Mouse (Mus musculus) embryonic facial prominence, embryonic 12.5 days (tissue): ENCODE results near the gene Fgf14. TPM values are rescaled to one million over a fixed set of nuclear protein-coding genes. Genes with fewer than 3 reads are reported as not detected.

ENCODE experiments used
- ATAC-seq: fragments of 200-750 bp; cut with Nextera tagmentation; 2 replicates; pipeline ENCODE4 v1.8.0; 2017; ENCODE audit not compliant: insufficient number of reproducible peaks, insufficient read depth, low FRiP score, low TSS enrichment
- H3K27ac ChIP-seq: fragments of 300-500 bp; sonication (generic); 2 replicates; pipeline ENCODE4 v1.5.1; 2016; ENCODE audit warnings: mild to moderate bottlenecking
- H3K27me3 ChIP-seq: fragments of 300-500 bp; sonication (generic); 2 replicates; pipeline ENCODE4 v1.6.1; 2016; ENCODE audit warnings: mild to moderate bottlenecking, moderate library complexity
- H3K36me3 ChIP-seq: fragments of 300-500 bp; sonication (generic); 2 replicates; pipeline ENCODE4 v1.6.1; 2016; ENCODE audit warnings: mild to moderate bottlenecking
- H3K4me1 ChIP-seq: fragments of 300-500 bp; sonication (generic); 2 replicates; pipeline ENCODE4 v1.6.1; 2016
- H3K4me2 ChIP-seq: fragments of 300-500 bp; sonication (generic); replicated peaks from 2 replicates; pipeline ENCODE4 v1.6.1; 2016; ENCODE audit warnings: mild to moderate bottlenecking, moderate library complexity
- H3K4me3 ChIP-seq: fragments of 300-500 bp; sonication (generic); 2 replicates; pipeline ENCODE4 v1.5.1; 2016; ENCODE audit warnings: mild to moderate bottlenecking
- H3K9ac ChIP-seq: fragments of 300-500 bp; sonication (generic); 2 replicates; pipeline ENCODE4 v1.6.1; 2016; ENCODE audit warnings: mild to moderate bottlenecking, moderate library complexity
- H3K9me3 ChIP-seq: fragments of 300-500 bp; sonication (generic); 2 replicates; pipeline ENCODE4 v1.6.1; 2016; ENCODE audit warnings: mild to moderate bottlenecking, moderate library complexity
- WGBS: fragments of 180-500 bp; shearing (Covaris S2); methylation state at CpG from one replicate; pipeline ENCODE4 v1.1.7; 2016; 5-methylcytosine and 5-hydroxymethylcytosine counted together
- polyA plus RNA-seq: library from polyadenylated mRNA; unstranded; fragments of >200 nt; fragmentation: Nextera tagmentation; extraction: Ambion mirVana; gene quantifications from 2 replicates; pipeline ENCODE4 v1.2.1, GENCODE M21; 2016

Gene Fgf14
- polyA plus RNA-seq, 1 experiment from 2014 or later = 2.0 TPM

GRCm38 (mm10) chr14:124266977-124267376 is 409.9 kb downstream of the Fgf14 start:
- no peak for ATAC-seq
- Histone ChIP-seq H3K9me3 (no peaks in the 10 kb centered on the region), H3K27me3 (no peaks in the 10 kb centered on the region)

GRCm38 (mm10) chr14:124264541-124265059 is 412.3 kb downstream of the Fgf14 start:
- Histone ChIP-seq H3K36me3 (no peaks in the 10 kb centered on the region), H3K27me3 (no peaks in the 10 kb centered on the region), H3K27ac (no peak overlapping the region), H3K4me3 (no peak overlapping the region), H3K9me3 (no peaks in the 10 kb centered on the region), H3K4me2 (no peak overlapping the region), H3K4me1 (no peaks in the 10 kb centered on the region), H3K9ac (no peak overlapping the region)
- 31% methylated on average over 2 of the region's 2 CpGs for WGBS
- ATAC-seq = 0 out of 2 replicates have a peak, but pooled peaks have one; percentile 22

More at GRCm38 (mm10) chr14:124266977-124267376, 409.9 kb downstream of the Fgf14 start:
- H3K4me2 ChIP-seq = no peak overlapping the region
- no peak overlapping the region for H3K4me3 ChIP-seq
- no peaks in the 10 kb centered on the region for H3K36me3 ChIP-seq
- no peaks in the 10 kb centered on the region for H3K4me1 ChIP-seq
- H3K27ac ChIP-seq = no peak overlapping the region
- no peak overlapping the region for H3K9ac ChIP-seq

GRCm38 (mm10) chr14:124263199-124263598 is 413.7 kb downstream of the Fgf14 start:
- H3K9ac ChIP-seq = no peak overlapping the region

GRCm38 (mm10) chr14:124247517-124247916 is 429.4 kb downstream of the Fgf14 start:
- Histone ChIP-seq H3K9ac (no peak overlapping the region), H3K4me1 (no peaks in the 10 kb centered on the region), H3K4me2 (no peak overlapping the region), H3K36me3 (no peaks in the 10 kb centered on the region), H3K4me3 (no peak overlapping the region), H3K27me3 (no peaks in the 10 kb centered on the region), H3K27ac (no peak overlapping the region), H3K9me3 (no peaks in the 10 kb centered on the region)
- no peak for ATAC-seq
- 53% methylated on average over 1 of the region's 1 CpGs for WGBS

More at GRCm38 (mm10) chr14:124263199-124263598, 413.7 kb downstream of the Fgf14 start:
- Histone ChIP-seq H3K27me3 (no peaks in the 10 kb centered on the region), H3K4me1 (no peaks in the 10 kb centered on the region), H3K36me3 (no peaks in the 10 kb centered on the region), H3K27ac (no peak overlapping the region), H3K4me2 (no peak overlapping the region), H3K9me3 (no peaks in the 10 kb centered on the region), H3K4me3 (no peak overlapping the region)
- ATAC-seq = no peak

GRCm38 (mm10) chr14:124223445-124223844 is 453.5 kb downstream of the Fgf14 start:
- H3K27me3 ChIP-seq = no peaks in the 10 kb centered on the region
- no peak overlapping the region for H3K4me3 ChIP-seq
- H3K9ac ChIP-seq = no peak overlapping the region
- no peak overlapping the region for H3K27ac ChIP-seq
- H3K36me3 ChIP-seq = no peaks in the 10 kb centered on the region
- no peak overlapping the region for H3K4me2 ChIP-seq
- ATAC-seq = no peak
- H3K4me1 ChIP-seq = no peaks in the 10 kb centered on the region
- 61% methylated on average over 2 of the region's 2 CpGs for WGBS
- no peaks in the 10 kb centered on the region for H3K9me3 ChIP-seq

GRCm38 (mm10) chr14:124222447-124222846 is 454.5 kb downstream of the Fgf14 start:
- Histone ChIP-seq H3K27me3 (no peaks in the 10 kb centered on the region), H3K27ac (no peak overlapping the region), H3K36me3 (no peaks in the 10 kb centered on the region), H3K4me1 (no peaks in the 10 kb centered on the region), H3K9ac (no peak overlapping the region), H3K4me3 (no peak overlapping the region), H3K4me2 (no peak overlapping the region), H3K9me3 (no peaks in the 10 kb centered on the region)
- 22% methylated on average over 1 of the region's 1 CpGs for WGBS
- ATAC-seq = no peak

- Histone ChIP-seq H3K9ac (no peak overlapping the region), H3K4me1 (no peaks in the 10 kb centered on the region)
- ATAC-seq = no peak
Observed at GRCm38 (mm10) chr14:124220979-124221378, 455.9 kb downstream of the Fgf14 start.

GRCm38 (mm10) chr14:124195806-124196205 is 481.1 kb downstream of the Fgf14 start:
- WGBS = 20% methylated on average over 7 of the region's 7 CpGs
- no peaks in the 10 kb centered on the region; the same call in 1 of the 2 replicates for H3K9me3 ChIP-seq
- H3K4me1 ChIP-seq = 0 out of 2 replicates have a peak, but pooled peaks cover 4% of the 10 kb centered on the region
- peaks cover 30% of the 10 kb centered on the region for H3K27me3 ChIP-seq
- no peak overlapping the region for H3K4me2 ChIP-seq
- H3K27ac ChIP-seq = no peak overlapping the region
- H3K36me3 ChIP-seq = no peaks in the 10 kb centered on the region
- no peak for ATAC-seq
- no peak overlapping the region for H3K4me3 ChIP-seq
- no peak overlapping the region for H3K9ac ChIP-seq

More at GRCm38 (mm10) chr14:124220979-124221378, 455.9 kb downstream of the Fgf14 start:
- no peaks in the 10 kb centered on the region for H3K36me3 ChIP-seq
- H3K4me2 ChIP-seq = no peak overlapping the region
- H3K27me3 ChIP-seq = no peaks in the 10 kb centered on the region
- no peak overlapping the region for H3K4me3 ChIP-seq
- no peaks in the 10 kb centered on the region for H3K9me3 ChIP-seq
- WGBS = 71% methylated on average over 2 of the region's 2 CpGs
- no peak overlapping the region for H3K27ac ChIP-seq

GRCm38 (mm10) chr14:124195331-124195730 is 481.6 kb downstream of the Fgf14 start:
- H3K9ac ChIP-seq = no peak overlapping the region
- no peaks in the 10 kb centered on the region for H3K36me3 ChIP-seq
- peaks cover 30% of the 10 kb centered on the region for H3K27me3 ChIP-seq
- H3K4me1 ChIP-seq = 0 out of 2 replicates have a peak, but pooled peaks cover 4% of the 10 kb centered on the region
- H3K27ac ChIP-seq = no peak overlapping the region
- no peak overlapping the region for H3K4me2 ChIP-seq
- H3K9me3 ChIP-seq = no peaks in the 10 kb centered on the region; the same call in 1 of the 2 replicates
- no peak for ATAC-seq
- H3K4me3 ChIP-seq = no peak overlapping the region
- 30% methylated on average over 10 of the region's 10 CpGs for WGBS

GRCm38 (mm10) chr14:124192815-124193142 is 484.1 kb downstream of the Fgf14 start:
- Histone ChIP-seq H3K36me3 (no peaks in the 10 kb centered on the region), H3K4me2 (peak overlapping the region; percentile 51), H3K27ac (no peak overlapping the region), H3K9me3 (no peaks in the 10 kb centered on the region; the same call in 1 of the 2 replicates), H3K4me1 (0 out of 2 replicates have a peak, but pooled peaks cover 4% of the 10 kb centered on the region), H3K9ac (no peak overlapping the region), H3K4me3 (peak overlapping the region; percentile 32), H3K27me3 (peaks cover 30% of the 10 kb centered on the region)
- 6% methylated on average over 15 of the region's 15 CpGs for WGBS
- peak; percentile 56; the same call in 1 of the 2 replicates for ATAC-seq

GRCm38 (mm10) chr14:124191913-124192814 is 484.8 kb downstream of the Fgf14 start:
- ATAC-seq = peak; percentile 56; the same call in 1 of the 2 replicates
- H3K4me1 ChIP-seq = 0 out of 2 replicates have a peak, but pooled peaks cover 4% of the 10 kb centered on the region
- peak overlapping the region; percentile 32 for H3K4me3 ChIP-seq
- H3K27me3 ChIP-seq = peaks cover 30% of the 10 kb centered on the region
- H3K4me2 ChIP-seq = peak overlapping the region; percentile 51
- H3K9ac ChIP-seq = no peak overlapping the region
- WGBS = 1% methylated on average over 42 of the region's 42 CpGs
- no peaks in the 10 kb centered on the region; the same call in 1 of the 2 replicates for H3K9me3 ChIP-seq
- no peak overlapping the region for H3K27ac ChIP-seq
- no peaks in the 10 kb centered on the region for H3K36me3 ChIP-seq

GRCm38 (mm10) chr14:124180265-124180664 is 496.7 kb downstream of the Fgf14 start:
- WGBS = 83% methylated on average over 1 of the region's 1 CpGs
- Histone ChIP-seq H3K36me3 (no peaks in the 10 kb centered on the region), H3K4me3 (no peak overlapping the region), H3K9ac (no peak overlapping the region), H3K4me2 (no peak overlapping the region), H3K4me1 (no peaks in the 10 kb centered on the region), H3K9me3 (no peaks in the 10 kb centered on the region), H3K27me3 (no peaks in the 10 kb centered on the region), H3K27ac (no peak overlapping the region)
- no peak for ATAC-seq
